Mouse (Mus musculus): ENCODE measurements around the gene Atrnl1.

GRCm38 (mm10) chr19:57958154-57958553 is 347.3 kb downstream of the Atrnl1 start:
- no peak for TF ChIP-seq CTCF (IDR thresholded peaks at IDR 0.05; ENCODE audit: extremely low read depth, insufficient read length, insufficient replicate concordance, low read depth, low read length)
- TF ChIP-seq POLR2A (IDR thresholded peaks at IDR 0.05; ENCODE audit: low read depth, low read length) = no peak

Measured in small intestine, adult 2 months (tissue).